Mouse (Mus musculus) inflammation-experienced regulatory T-cells (primary cell): ENCODE results near the gene Htr6. TPM values are rescaled to one million over a fixed set of nuclear protein-coding genes. Genes with fewer than 3 reads are reported as not detected.

Experiments
- polyA plus RNA-seq, 2 experiments: library from polyadenylated mRNA; unstranded; fragments of 100-300 nt; shearing (Covaris generic); gene quantifications; one replicate each; pipeline ENCODE4 v1.2.1; 2017

Htr6 gene
- not detected for polyA plus RNA-seq

DNA sequence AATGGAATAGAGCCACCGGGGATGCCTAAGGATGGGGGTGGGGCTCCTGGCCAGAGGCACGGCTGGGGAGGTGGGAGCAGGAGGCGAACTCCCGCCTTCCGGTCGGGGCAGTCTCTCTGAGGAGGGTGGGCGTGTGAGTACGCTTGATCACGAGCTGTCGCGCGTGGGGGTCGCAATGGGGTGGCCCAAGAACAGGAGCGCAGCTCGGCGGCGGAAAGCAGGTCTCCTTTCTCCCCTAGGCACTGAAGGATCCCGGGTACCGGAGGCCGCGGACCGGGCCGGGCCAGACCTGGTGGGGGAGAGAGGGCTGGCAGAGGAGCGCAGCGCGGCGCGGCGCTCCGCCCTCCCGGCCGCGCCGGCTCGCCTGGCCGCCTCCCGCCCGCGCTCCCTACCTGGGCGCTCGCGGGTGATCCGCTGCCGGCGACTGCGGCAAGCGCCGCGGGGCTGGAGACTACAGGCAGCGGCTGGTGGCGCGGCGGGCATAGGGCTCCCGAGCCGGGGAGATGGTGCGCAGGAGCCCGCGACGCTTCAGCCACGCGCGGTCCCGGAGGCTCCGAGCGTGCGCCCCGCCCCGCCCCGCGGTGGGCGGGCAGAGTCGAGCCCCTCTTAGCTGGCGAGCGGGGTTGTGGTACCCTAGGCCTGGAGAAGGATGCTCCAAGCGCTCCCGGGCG is at the start of gene Htr6:
TSS of gene Htr6 (minus strand) at position 530 of the 671 bp plus-strand sequence.

DNA sequence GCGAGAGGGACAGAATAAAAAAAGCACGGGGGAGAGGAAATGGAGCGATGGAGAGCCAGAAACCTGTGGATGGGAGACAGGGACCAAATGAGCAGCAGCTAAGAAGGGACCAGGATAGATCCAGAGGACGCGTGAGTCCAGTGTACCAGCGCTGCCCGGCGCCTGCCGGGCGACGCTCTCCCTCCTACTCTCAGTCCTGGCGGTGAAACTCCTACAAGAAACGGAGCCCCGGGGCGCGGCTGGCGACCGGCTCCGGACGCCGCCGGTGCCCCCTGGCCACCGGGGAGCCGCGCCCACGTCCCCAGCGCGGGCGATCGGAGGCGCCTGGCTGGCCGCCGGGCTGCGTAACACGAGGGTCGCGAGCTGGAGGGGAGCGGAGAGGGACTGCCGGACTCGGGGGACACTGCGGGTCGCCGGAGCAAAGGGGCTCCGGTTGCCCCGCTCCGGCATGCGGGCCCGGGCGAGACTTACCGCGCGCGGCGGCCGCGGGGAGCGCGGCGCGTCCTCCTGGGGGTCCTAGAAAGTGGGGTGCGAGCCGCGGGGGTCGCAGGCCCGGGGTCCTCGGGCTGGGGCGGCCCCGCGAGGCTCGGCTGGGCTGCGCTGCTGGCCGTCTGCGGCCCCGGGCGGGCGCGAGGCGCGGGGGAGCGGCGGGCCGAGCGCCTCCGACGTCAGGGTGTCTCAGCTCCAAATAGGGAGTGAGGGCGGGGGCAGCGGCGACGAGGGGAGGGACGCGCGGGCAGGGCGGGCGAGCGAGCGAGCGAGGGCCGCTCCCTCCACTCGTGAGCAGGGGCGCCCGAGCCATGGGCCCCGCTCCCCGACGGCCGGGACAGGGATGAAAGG is 17.2 kb upstream of the Htr6 start, which contains the start of gene Nbl1:
TSS of gene Nbl1 (minus strand) at position 638 of the 840 bp plus-strand sequence.

Other genes starting within 250 kb of the Htr6 start
- gene Pla2g5, start 212.1 kb downstream of the Htr6 start, polyA plus RNA-seq, result not detected
- not detected for gene Gm13030, start 201.6 kb downstream of the Htr6 start, polyA plus RNA-seq
- gene Pla2g2e, start 197.6 kb downstream of the Htr6 start, polyA plus RNA-seq, result under 1 TPM in 1 of 2 experiments, not detected in 1; 0.36 TPM
- gene Otud3, start 161.6 kb downstream of the Htr6 start, polyA plus RNA-seq, result 1 to 10 TPM; 3.6 to 4.6 TPM
- under 1 TPM in 1 of 2 experiments, not detected in 1; 0.31 TPM for gene Rnf186, start 108.5 kb downstream of the Htr6 start, polyA plus RNA-seq
- gene Tmco4, start 102.7 kb downstream of the Htr6 start, polyA plus RNA-seq, result 10 to 100 TPM; 31.2 to 42.4 TPM
- under 1 TPM; 0.26 to 0.66 TPM for gene Nbl1, start 17.4 kb upstream of the Htr6 start, polyA plus RNA-seq
- gene Minos1, start 55.5 kb upstream of the Htr6 start, polyA plus RNA-seq, result 100 to 1,000 TPM; 305 to 352 TPM
- gene Capzb, start 117.3 kb upstream of the Htr6 start, polyA plus RNA-seq, result 100 to 1,000 TPM; 592 to 680 TPM
- gene Pqlc2, start 235.1 kb upstream of the Htr6 start, polyA plus RNA-seq, result 10 to 100 TPM; 10.9 to 11.4 TPM
- 10 to 100 TPM; 27.8 to 46.5 TPM for gene Akr7a5, start 235.2 kb upstream of the Htr6 start, polyA plus RNA-seq